Mouse (Mus musculus): Measurements from ENCODE around the gene Tmem41b. TPM values are rescaled to one million over a fixed set of nuclear protein-coding genes. Genes with fewer than 3 reads are reported as not detected.

Tmem41b gene
- polyA plus RNA-seq, 1 experiment from 2014 or later, result 73.8 TPM

DNA sequence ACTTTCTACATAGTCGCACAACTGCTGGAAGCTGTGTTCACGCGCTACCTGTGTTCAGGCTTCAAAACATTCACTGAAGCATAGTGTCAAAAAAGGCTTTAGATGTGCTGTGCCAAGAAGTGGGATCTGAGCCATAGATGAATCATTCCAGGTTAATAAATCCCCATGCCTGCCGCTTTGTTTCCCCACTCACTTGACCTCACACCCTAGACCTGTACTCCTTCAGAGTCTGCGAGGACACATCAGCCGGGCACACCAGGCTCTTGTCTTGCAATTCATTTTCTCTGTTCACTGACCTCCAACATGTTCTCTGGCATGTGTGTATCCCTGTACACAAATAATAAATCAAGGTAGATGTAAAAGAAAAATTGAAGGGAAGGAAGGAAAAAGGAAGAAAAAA is 22.4 kb upstream of the Tmem41b start:
- WGBS, result 87% methylated on average over 6 of the region's 6 CpGs
- no peaks in the 10 kb centered on the region for H3K36me3 ChIP-seq (ENCODE audit: control insufficient read depth, insufficient read depth, low read length)
- no peak overlapping the region for H3K4me3 ChIP-seq (ENCODE audit: low read depth, low read length)
- no peaks in the 10 kb centered on the region for H3K4me1 ChIP-seq (ENCODE audit: control insufficient read depth, insufficient read depth, low read length)
- ATAC-seq (ENCODE audit: low read depth), result no peak
- no peaks in the 10 kb centered on the region for H3K27me3 ChIP-seq (ENCODE audit: control insufficient read depth, insufficient read depth, low read length)
- H3K4me2 ChIP-seq (ENCODE audit: low read depth, low read length), result no peak overlapping the region
- H3K9ac ChIP-seq (replicated peaks; ENCODE audit: low read depth, low read length), result no peak overlapping the region
- H3K9me3 ChIP-seq (ENCODE audit: control insufficient read depth, low read length), result no peaks in the 10 kb centered on the region
- H3K27ac ChIP-seq (ENCODE audit: low read depth, low read length), result no peak overlapping the region

DNA sequence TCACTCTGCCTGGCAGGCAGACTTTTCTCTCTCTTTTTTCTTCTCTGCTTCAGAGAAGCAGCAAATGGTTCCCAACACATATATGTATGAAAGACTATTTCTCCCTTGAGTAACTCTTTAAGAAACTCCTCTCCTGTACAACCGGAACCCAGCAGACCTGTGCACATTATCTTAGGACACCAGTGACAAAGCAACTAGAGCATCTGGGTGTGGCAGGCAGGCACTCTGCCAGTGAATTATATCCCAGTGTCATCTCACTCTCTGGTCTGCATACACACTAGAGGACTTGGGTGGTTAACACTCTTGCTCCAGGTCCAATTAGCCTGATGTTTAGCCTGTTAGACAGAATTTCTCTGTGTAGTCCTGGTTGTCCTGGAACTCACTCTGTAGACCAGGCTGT is 21.8 kb upstream of the Tmem41b start:
- Histone ChIP-seq H3K9ac (replicated peaks; ENCODE audit: low read depth, low read length) (no peak overlapping the region), H3K27me3 (ENCODE audit: control insufficient read depth, insufficient read depth, low read length) (no peaks in the 10 kb centered on the region), H3K4me1 (ENCODE audit: control insufficient read depth, insufficient read depth, low read length) (no peaks in the 10 kb centered on the region), H3K4me3 (ENCODE audit: low read depth, low read length) (no peak overlapping the region), H3K36me3 (ENCODE audit: control insufficient read depth, insufficient read depth, low read length) (no peaks in the 10 kb centered on the region), H3K4me2 (ENCODE audit: low read depth, low read length) (no peak overlapping the region), H3K27ac (ENCODE audit: low read depth, low read length) (no peak overlapping the region), H3K9me3 (ENCODE audit: control insufficient read depth, low read length) (no peaks in the 10 kb centered on the region)
- no peak for ATAC-seq (ENCODE audit: low read depth)
- WGBS, result 97% methylated on average over 1 of the region's 1 CpGs

DNA sequence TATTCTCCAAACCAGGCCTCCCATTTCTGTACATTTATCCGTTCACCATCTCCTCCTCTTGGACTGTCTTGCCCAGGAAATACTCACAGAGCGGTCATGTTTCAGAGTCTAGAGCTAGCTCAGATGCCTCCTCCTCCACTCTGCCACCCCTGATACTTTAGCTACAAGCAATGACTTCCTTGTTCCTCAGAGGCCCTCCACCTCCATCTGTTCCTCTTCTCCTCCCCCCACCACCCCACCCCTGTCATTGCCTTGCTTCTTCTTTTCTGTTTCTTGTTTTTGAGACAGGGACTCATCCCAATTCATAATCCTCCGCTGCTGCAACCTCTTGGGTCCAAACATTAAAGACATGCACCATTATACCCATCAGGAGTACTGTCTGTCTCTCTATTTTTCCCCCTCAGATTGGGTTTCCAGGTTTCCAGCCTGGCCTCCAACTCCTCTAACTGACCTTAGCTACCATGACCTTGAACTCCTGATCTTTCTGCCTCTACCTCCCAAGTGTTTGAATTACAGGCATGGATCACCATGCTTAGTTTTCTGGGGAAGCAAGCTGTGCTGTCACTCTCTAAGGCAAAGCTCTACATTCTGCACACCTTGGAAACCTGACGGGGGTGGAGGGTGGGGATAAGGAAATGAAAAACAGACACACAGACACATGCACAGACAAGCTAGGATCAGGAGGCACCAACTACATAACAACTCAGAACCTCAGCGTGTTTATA is 19.9 kb upstream of the Tmem41b start:
- no peaks in the 10 kb centered on the region for H3K36me3 ChIP-seq (ENCODE audit: control insufficient read depth, insufficient read depth, low read length)

DNA sequence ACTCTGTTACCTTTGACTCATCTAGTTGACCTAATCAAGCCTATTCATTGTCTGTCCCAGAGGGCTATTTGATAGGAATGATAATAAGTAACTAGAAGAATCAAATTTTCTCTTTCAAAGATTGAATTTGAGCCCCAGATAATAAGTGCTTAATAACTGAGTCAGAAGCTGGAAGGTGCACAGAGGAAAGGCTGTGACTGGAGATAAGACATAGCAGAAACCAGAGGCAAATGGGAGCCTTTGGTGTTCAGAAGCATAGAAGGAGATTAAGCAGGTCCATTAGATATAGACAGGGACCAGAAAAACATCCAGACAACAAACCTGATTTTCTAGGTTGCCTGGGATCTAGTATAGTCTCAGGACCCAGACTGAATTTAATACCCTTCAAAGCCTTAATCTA is 19.2 kb upstream of the Tmem41b start:
- H3K27ac ChIP-seq (ENCODE audit: low read depth, low read length), result no peak overlapping the region
- no peaks in the 10 kb centered on the region for H3K36me3 ChIP-seq (ENCODE audit: control insufficient read depth, insufficient read depth, low read length)
- H3K4me3 ChIP-seq (ENCODE audit: low read depth, low read length), result no peak overlapping the region
- H3K27me3 ChIP-seq (ENCODE audit: control insufficient read depth, insufficient read depth, low read length), result no peaks in the 10 kb centered on the region
- H3K4me2 ChIP-seq (ENCODE audit: low read depth, low read length), result no peak overlapping the region
- ATAC-seq (ENCODE audit: low read depth), result no peak
- H3K9ac ChIP-seq (replicated peaks; ENCODE audit: low read depth, low read length), result no peak overlapping the region
- no peaks in the 10 kb centered on the region for H3K4me1 ChIP-seq (ENCODE audit: control insufficient read depth, insufficient read depth, low read length)
- H3K9me3 ChIP-seq (ENCODE audit: control insufficient read depth, low read length), result no peaks in the 10 kb centered on the region

More for the DNA sequence above, 19.9 kb upstream of the Tmem41b start:
- ATAC-seq (ENCODE audit: low read depth), result no peak
- H3K4me1 ChIP-seq (ENCODE audit: control insufficient read depth, insufficient read depth, low read length), result no peaks in the 10 kb centered on the region
- 76% methylated on average over 5 of the region's 5 CpGs for WGBS
- no peak overlapping the region for H3K27ac ChIP-seq (ENCODE audit: low read depth, low read length)
- H3K9me3 ChIP-seq (ENCODE audit: control insufficient read depth, low read length), result no peaks in the 10 kb centered on the region
- no peak overlapping the region for H3K4me3 ChIP-seq (ENCODE audit: low read depth, low read length)
- no peaks in the 10 kb centered on the region for H3K27me3 ChIP-seq (ENCODE audit: control insufficient read depth, insufficient read depth, low read length)
- no peak overlapping the region for H3K9ac ChIP-seq (replicated peaks; ENCODE audit: low read depth, low read length)
- no peak overlapping the region for H3K4me2 ChIP-seq (ENCODE audit: low read depth, low read length)

DNA sequence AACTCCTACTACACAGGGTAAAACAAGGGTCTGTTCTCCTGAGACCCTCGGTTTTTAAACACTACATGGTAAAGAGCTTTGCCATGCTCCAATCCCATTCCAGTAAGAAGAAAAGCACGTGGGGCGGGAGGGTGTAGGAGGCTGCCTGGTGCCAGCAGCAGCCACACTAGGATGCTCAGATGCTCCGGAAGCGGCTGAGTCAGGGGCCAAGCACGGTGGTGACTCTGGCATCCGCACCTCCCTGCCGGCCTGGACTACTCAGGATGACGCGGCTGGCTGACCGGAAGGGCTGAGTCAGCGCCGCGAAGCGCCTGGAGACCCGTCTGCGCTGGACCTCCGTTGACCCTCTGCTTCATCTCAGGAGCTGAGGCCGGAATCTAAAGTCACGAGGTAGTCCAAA is 16.2 kb upstream of the Tmem41b start:
- H3K9ac ChIP-seq (replicated peaks; ENCODE audit: low read depth, low read length), result peak overlapping the region; percentile 16; the same call in 1 of the 2 replicates
- H3K9me3 ChIP-seq (ENCODE audit: control insufficient read depth, low read length), result no peaks in the 10 kb centered on the region
- peak overlapping the region; percentile 31 for H3K4me2 ChIP-seq (ENCODE audit: low read depth, low read length)
- no peak overlapping the region for H3K27ac ChIP-seq (ENCODE audit: low read depth, low read length)
- H3K27me3 ChIP-seq (ENCODE audit: control insufficient read depth, insufficient read depth, low read length), result no peaks in the 10 kb centered on the region
- H3K36me3 ChIP-seq (ENCODE audit: control insufficient read depth, insufficient read depth, low read length), result no peaks in the 10 kb centered on the region
- peak; percentile 78; the same call in 1 of the 2 replicates for ATAC-seq (ENCODE audit: low read depth)
- no peak overlapping the region for H3K4me3 ChIP-seq (ENCODE audit: low read depth, low read length)
- no peaks in the 10 kb centered on the region for H3K4me1 ChIP-seq (ENCODE audit: control insufficient read depth, insufficient read depth, low read length)
- 23% methylated on average over 20 of the region's 20 CpGs for WGBS

DNA sequence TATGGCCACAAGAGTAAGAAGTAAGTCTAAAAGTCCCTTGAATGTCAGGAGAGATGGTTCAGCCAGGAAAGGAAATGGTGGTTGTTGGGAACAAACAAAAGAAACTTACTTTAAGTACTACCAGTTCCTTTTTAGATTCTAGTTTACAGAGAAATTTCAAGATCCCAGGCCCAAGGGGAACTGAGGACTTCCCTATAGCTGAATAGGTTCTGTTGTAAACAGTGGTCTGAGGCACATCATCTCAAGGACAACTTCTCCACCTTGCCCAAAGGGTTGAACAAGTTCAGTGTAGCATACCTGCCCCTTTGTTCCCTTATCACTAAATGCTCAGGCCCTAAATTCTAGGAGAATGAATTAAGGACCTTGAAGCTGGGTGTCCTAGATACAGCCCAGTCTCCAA is 15.4 kb upstream of the Tmem41b start:
- no peaks in the 10 kb centered on the region for H3K27me3 ChIP-seq (ENCODE audit: control insufficient read depth, insufficient read depth, low read length)
- H3K36me3 ChIP-seq (ENCODE audit: control insufficient read depth, insufficient read depth, low read length), result no peaks in the 10 kb centered on the region
- H3K27ac ChIP-seq (ENCODE audit: low read depth, low read length), result no peak overlapping the region
- no peak overlapping the region for H3K4me3 ChIP-seq (ENCODE audit: low read depth, low read length)
- no peaks in the 10 kb centered on the region for H3K4me1 ChIP-seq (ENCODE audit: control insufficient read depth, insufficient read depth, low read length)
- H3K9me3 ChIP-seq (ENCODE audit: control insufficient read depth, low read length), result no peaks in the 10 kb centered on the region
- H3K9ac ChIP-seq (replicated peaks; ENCODE audit: low read depth, low read length), result no peak overlapping the region
- H3K4me2 ChIP-seq (ENCODE audit: low read depth, low read length), result no peak overlapping the region
- ATAC-seq (ENCODE audit: low read depth), result no peak

DNA sequence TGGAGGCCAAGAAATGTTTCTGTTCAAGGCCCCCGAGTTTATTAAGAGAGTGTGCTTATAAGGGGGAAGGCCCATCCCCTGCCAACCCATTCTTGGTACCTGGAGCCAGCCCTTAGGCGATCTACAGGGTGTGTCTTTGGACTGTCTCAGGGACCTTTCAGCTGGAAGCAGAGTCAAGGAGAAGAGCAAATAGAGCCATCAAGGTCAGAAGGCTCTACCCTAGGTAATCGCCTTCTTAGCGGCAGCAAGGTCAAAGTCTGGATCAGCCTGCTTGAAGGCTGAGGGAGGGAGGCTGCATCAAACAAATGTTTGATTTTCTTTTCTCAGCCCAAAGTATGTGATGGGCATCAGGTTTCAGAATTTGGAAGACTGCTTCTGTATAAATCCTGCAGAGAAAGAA is 11.7 kb upstream of the Tmem41b start:
- no peaks in the 10 kb centered on the region for H3K27me3 ChIP-seq (ENCODE audit: control insufficient read depth, insufficient read depth, low read length)
- no peaks in the 10 kb centered on the region for H3K36me3 ChIP-seq (ENCODE audit: control insufficient read depth, insufficient read depth, low read length)
- no peak overlapping the region for H3K4me2 ChIP-seq (ENCODE audit: low read depth, low read length)
- ATAC-seq (ENCODE audit: low read depth), result no peak
- H3K4me3 ChIP-seq (ENCODE audit: low read depth, low read length), result no peak overlapping the region
- no peaks in the 10 kb centered on the region for H3K4me1 ChIP-seq (ENCODE audit: control insufficient read depth, insufficient read depth, low read length)
- 88% methylated on average over 4 of the region's 4 CpGs for WGBS
- H3K9me3 ChIP-seq (ENCODE audit: control insufficient read depth, low read length), result no peaks in the 10 kb centered on the region
- no peak overlapping the region for H3K27ac ChIP-seq (ENCODE audit: low read depth, low read length)
- H3K9ac ChIP-seq (replicated peaks; ENCODE audit: low read depth, low read length), result no peak overlapping the region

DNA sequence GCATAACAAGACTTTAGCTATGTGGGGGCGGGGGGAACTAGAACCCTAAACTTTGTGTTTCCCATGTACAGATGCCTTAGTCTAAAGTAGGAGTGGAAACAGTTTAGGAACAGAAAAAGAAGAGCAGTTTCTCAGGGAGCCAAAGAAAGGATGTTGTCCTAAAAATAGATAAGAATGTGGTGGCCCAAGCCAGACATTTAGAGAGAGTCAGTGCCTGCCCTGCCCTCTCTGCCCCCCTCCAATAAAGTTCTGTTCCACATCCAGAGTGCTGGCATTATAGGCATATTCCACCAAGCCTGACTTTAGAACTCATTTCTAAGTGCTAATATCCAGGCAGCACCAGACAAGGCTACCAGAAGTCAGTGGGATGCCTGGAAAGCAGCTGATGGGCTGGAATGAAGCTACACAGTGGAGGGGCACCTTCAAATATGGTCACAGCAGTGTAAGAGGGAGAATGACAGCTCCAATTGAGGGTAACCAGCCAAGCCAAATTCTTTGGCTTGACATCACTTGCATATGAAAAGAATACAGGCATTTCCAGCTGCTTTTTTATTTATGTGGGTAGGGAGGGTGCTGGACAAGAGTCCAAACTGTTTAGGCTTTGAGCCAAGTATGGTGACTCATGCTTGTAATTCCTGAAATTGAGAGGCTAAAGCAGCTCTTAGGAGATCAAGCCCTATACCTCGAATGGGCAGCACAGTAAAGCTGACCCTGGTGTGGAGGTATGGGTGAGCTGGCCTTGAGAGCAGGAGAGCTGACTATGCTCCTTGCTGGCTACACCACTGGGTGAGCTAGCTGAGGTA is 6.6 kb upstream of the Tmem41b start:
- ATAC-seq (ENCODE audit: low read depth), result no peak
- Histone ChIP-seq H3K27me3 (ENCODE audit: control insufficient read depth, insufficient read depth, low read length) (no peaks in the 10 kb centered on the region), H3K9ac (replicated peaks; ENCODE audit: low read depth, low read length) (no peak overlapping the region), H3K4me1 (ENCODE audit: control insufficient read depth, insufficient read depth, low read length) (no peaks in the 10 kb centered on the region), H3K36me3 (ENCODE audit: control insufficient read depth, insufficient read depth, low read length) (no peaks in the 10 kb centered on the region), H3K4me2 (ENCODE audit: low read depth, low read length) (no peak overlapping the region), H3K27ac (ENCODE audit: low read depth, low read length) (no peak overlapping the region), H3K4me3 (ENCODE audit: low read depth, low read length) (no peak overlapping the region), H3K9me3 (ENCODE audit: control insufficient read depth, low read length) (no peaks in the 10 kb centered on the region)
- WGBS, result 65% methylated on average over 2 of the region's 2 CpGs

DNA sequence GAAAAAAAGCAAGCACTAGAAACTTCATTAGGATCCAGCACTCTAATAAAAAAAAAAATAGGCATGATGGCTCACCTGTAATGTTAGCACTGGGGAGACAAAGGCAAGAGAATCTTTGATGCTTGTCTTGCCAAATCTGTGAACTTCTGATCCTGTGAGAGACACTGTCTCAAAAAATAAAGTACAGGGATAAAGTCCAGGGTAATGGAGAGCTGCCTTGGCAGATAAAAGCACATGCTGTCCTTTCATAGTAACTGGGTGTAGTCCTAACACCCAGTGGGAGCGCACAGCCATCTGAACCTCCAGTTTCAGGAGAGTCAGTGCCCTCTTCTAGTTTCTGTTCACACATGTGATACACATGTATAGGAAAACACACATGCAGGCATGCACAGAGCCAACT is 4.6 kb upstream of the Tmem41b start:
- no peak for ATAC-seq (ENCODE audit: low read depth)
- Histone ChIP-seq H3K4me1 (ENCODE audit: control insufficient read depth, insufficient read depth, low read length) (no peaks in the 10 kb centered on the region), H3K4me3 (ENCODE audit: low read depth, low read length) (no peak overlapping the region), H3K36me3 (ENCODE audit: control insufficient read depth, insufficient read depth, low read length) (no peaks in the 10 kb centered on the region), H3K9ac (replicated peaks; ENCODE audit: low read depth, low read length) (no peak overlapping the region), H3K4me2 (ENCODE audit: low read depth, low read length) (no peak overlapping the region), H3K27ac (ENCODE audit: low read depth, low read length) (no peak overlapping the region), H3K9me3 (ENCODE audit: control insufficient read depth, low read length) (no peaks in the 10 kb centered on the region), H3K27me3 (ENCODE audit: control insufficient read depth, insufficient read depth, low read length) (no peaks in the 10 kb centered on the region)
- 100% methylated on average over 1 of the region's 1 CpGs for WGBS
